Mouse (Mus musculus) midbrain, embryonic 10.5 days (tissue): ENCODE data around the gene Gad2. TPM values are rescaled to one million over a fixed set of nuclear protein-coding genes. Genes with fewer than 3 reads are reported as not detected.

ENCODE experiments used
- microRNA-seq: library from miRNA; unstranded; fragments of <30 nt; microRNA quantifications from one replicate; pipeline ENCODE4, GENCODE M21; 2017
- polyA plus RNA-seq: library from polyadenylated mRNA; unstranded; fragments of >200 nt; fragmentation: Nextera tagmentation; extraction: Ambion mirVana; gene quantifications from 2 replicates; pipeline ENCODE4 v1.2.1, GENCODE M21; 2016

Gad2 gene
- polyA plus RNA-seq, 1 experiment from 2014 or later, result 4.0 TPM

Small RNA genes within 50 kb of the gene (microRNA-seq; reads per million reads assigned to microRNA genes)
- not detected for gene Gm23636
- not detected for gene Mir3967

Other genes with a start within 250 kb of the Gad2 start
- gene Apbb1ip, start 151.9 kb downstream of the Gad2 start, polyA plus RNA-seq, result 0.84 and 1.1 TPM in 2 replicates